Mouse (Mus musculus): ENCODE measurements around the gene Chd2. TPM values are rescaled to one million over a fixed set of nuclear protein-coding genes. Genes with fewer than 3 reads are reported as not detected.
A peak's percentile ranks its signal among the peaks of the same experiment; 100 is the strongest.

The Chd2 gene
- polyA plus RNA-seq, 1 experiment, result 47.9 TPM

- Histone ChIP-seq H3K4me1 (ENCODE audit: control insufficient read depth, insufficient read depth, low read length) (no peaks in the 10 kb centered on the region), H3K4me3 (ENCODE audit: insufficient read depth, low read length) (no peak overlapping the region), H3K27ac (ENCODE audit: insufficient read depth, low read depth, low read length) (no peak overlapping the region)
- no peak for TF ChIP-seq POLR2A (IDR thresholded peaks at IDR 0.05; ENCODE audit: borderline replicate concordance, low read depth, low read length)
- no peak for TF ChIP-seq CTCF (IDR thresholded peaks at IDR 0.05; ENCODE audit: low read depth, low read length)
These were observed 139.0 kb downstream of the Chd2 start for GRCm38 (mm10) chr7:73402671-73403070.

- Histone ChIP-seq H3K4me1 (ENCODE audit: control insufficient read depth, insufficient read depth, low read length) (no peaks in the 10 kb centered on the region), H3K4me3 (ENCODE audit: insufficient read depth, low read length) (no peak overlapping the region), H3K27ac (ENCODE audit: insufficient read depth, low read depth, low read length) (no peak overlapping the region)
- no peak for TF ChIP-seq POLR2A (IDR thresholded peaks at IDR 0.05; ENCODE audit: borderline replicate concordance, low read depth, low read length)
- no peak for TF ChIP-seq CTCF (IDR thresholded peaks at IDR 0.05; ENCODE audit: low read depth, low read length)
These were observed 139.5 kb downstream of the Chd2 start for GRCm38 (mm10) chr7:73402106-73402505.

GRCm38 (mm10) chr7:73400051-73400916 is 141.3 kb downstream of the Chd2 start:
- TF ChIP-seq POLR2A (IDR thresholded peaks at IDR 0.05; ENCODE audit: borderline replicate concordance, low read depth, low read length) (no peak), CTCF (IDR thresholded peaks at IDR 0.05; ENCODE audit: low read depth, low read length) (no peak)
- Histone ChIP-seq H3K27ac (ENCODE audit: insufficient read depth, low read depth, low read length) (no peak overlapping the region), H3K4me3 (ENCODE audit: insufficient read depth, low read length) (no peak overlapping the region), H3K4me1 (ENCODE audit: control insufficient read depth, insufficient read depth, low read length) (no peaks in the 10 kb centered on the region)

GRCm38 (mm10) chr7:73399501-73400044 is 142.1 kb downstream of the Chd2 start:
- TF ChIP-seq CTCF (IDR thresholded peaks at IDR 0.05; ENCODE audit: low read depth, low read length) (peak; percentile 75), POLR2A (IDR thresholded peaks at IDR 0.05; ENCODE audit: borderline replicate concordance, low read depth, low read length) (no peak)
- Histone ChIP-seq H3K4me1 (ENCODE audit: control insufficient read depth, insufficient read depth, low read length) (no peaks in the 10 kb centered on the region), H3K4me3 (ENCODE audit: insufficient read depth, low read length) (0 out of 2 replicates have a peak overlapping the region, but pooled peaks have one; percentile 16), H3K27ac (ENCODE audit: insufficient read depth, low read depth, low read length) (no peak overlapping the region)

- Histone ChIP-seq H3K4me1 (ENCODE audit: control insufficient read depth, insufficient read depth, low read length) (no peaks in the 10 kb centered on the region), H3K4me3 (ENCODE audit: insufficient read depth, low read length) (no peak overlapping the region), H3K27ac (ENCODE audit: insufficient read depth, low read depth, low read length) (no peak overlapping the region)
- no peak for TF ChIP-seq CTCF (IDR thresholded peaks at IDR 0.05; ENCODE audit: low read depth, low read length)
- TF ChIP-seq POLR2A (IDR thresholded peaks at IDR 0.05; ENCODE audit: borderline replicate concordance, low read depth, low read length), result no peak
These were observed 142.7 kb downstream of the Chd2 start for GRCm38 (mm10) chr7:73398806-73399442.

- no peaks in the 10 kb centered on the region for H3K4me1 ChIP-seq (ENCODE audit: control insufficient read depth, insufficient read depth, low read length)
- TF ChIP-seq CTCF (IDR thresholded peaks at IDR 0.05; ENCODE audit: low read depth, low read length), result no peak
- TF ChIP-seq POLR2A (IDR thresholded peaks at IDR 0.05; ENCODE audit: borderline replicate concordance, low read depth, low read length), result no peak
- H3K4me3 ChIP-seq (ENCODE audit: insufficient read depth, low read length), result no peak overlapping the region
- H3K27ac ChIP-seq (ENCODE audit: insufficient read depth, low read depth, low read length), result no peak overlapping the region
These were observed 143.3 kb downstream of the Chd2 start for GRCm38 (mm10) chr7:73398319-73398718.

- Histone ChIP-seq H3K4me1 (ENCODE audit: control insufficient read depth, insufficient read depth, low read length) (no peaks in the 10 kb centered on the region), H3K4me3 (ENCODE audit: insufficient read depth, low read length) (no peak overlapping the region), H3K27ac (ENCODE audit: insufficient read depth, low read depth, low read length) (no peak overlapping the region)
- no peak for TF ChIP-seq CTCF (IDR thresholded peaks at IDR 0.05; ENCODE audit: low read depth, low read length)
- TF ChIP-seq POLR2A (IDR thresholded peaks at IDR 0.05; ENCODE audit: borderline replicate concordance, low read depth, low read length), result no peak
These were observed 147.6 kb downstream of the Chd2 start for GRCm38 (mm10) chr7:73394013-73394409.

GRCm38 (mm10) chr7:73393307-73394012 is 148.2 kb downstream of the Chd2 start:
- no peak overlapping the region for H3K27ac ChIP-seq (ENCODE audit: insufficient read depth, low read depth, low read length)
- TF ChIP-seq POLR2A (IDR thresholded peaks at IDR 0.05; ENCODE audit: borderline replicate concordance, low read depth, low read length), result no peak
- no peak for TF ChIP-seq CTCF (IDR thresholded peaks at IDR 0.05; ENCODE audit: low read depth, low read length)
- no peak overlapping the region for H3K4me3 ChIP-seq (ENCODE audit: insufficient read depth, low read length)

GRCm38 (mm10) chr7:73392359-73392758 is 149.3 kb downstream of the Chd2 start:
- no peak for TF ChIP-seq CTCF (IDR thresholded peaks at IDR 0.05; ENCODE audit: low read depth, low read length)
- no peak for TF ChIP-seq POLR2A (IDR thresholded peaks at IDR 0.05; ENCODE audit: borderline replicate concordance, low read depth, low read length)
- Histone ChIP-seq H3K27ac (ENCODE audit: insufficient read depth, low read depth, low read length) (no peak overlapping the region), H3K4me1 (ENCODE audit: control insufficient read depth, insufficient read depth, low read length) (no peaks in the 10 kb centered on the region), H3K4me3 (ENCODE audit: insufficient read depth, low read length) (no peak overlapping the region)

More at GRCm38 (mm10) chr7:73393307-73394012, 148.2 kb downstream of the Chd2 start:
- H3K4me1 ChIP-seq (ENCODE audit: control insufficient read depth, insufficient read depth, low read length), result no peaks in the 10 kb centered on the region

Data from bone marrow macrophage, adult 2 months (primary cell).